Mouse (Mus musculus): ENCODE data around the gene Eif2ak4.

Gene Eif2ak4

DNA sequence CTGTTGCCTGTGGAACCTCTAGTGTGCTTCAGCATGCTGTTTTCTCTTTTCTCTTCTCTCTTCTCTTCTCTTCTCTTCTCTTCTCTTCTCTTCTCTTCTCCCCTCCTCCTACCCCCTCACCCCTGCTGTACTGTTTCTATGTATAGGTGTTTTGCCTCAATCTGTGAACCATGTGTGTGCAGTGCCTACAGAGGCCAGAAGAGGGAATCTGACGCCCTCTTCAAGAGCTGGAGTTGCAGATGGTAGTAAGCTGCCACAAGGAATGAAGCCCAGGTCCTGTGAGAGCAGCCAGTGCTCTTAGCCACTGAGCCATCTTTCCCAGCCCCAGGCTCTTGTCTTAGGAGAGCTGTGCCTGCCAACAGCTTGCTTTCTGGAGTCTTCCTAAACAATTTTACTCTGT is 78.2 kb downstream of the Eif2ak4 start:
- DNase-seq: no peak

DNA sequence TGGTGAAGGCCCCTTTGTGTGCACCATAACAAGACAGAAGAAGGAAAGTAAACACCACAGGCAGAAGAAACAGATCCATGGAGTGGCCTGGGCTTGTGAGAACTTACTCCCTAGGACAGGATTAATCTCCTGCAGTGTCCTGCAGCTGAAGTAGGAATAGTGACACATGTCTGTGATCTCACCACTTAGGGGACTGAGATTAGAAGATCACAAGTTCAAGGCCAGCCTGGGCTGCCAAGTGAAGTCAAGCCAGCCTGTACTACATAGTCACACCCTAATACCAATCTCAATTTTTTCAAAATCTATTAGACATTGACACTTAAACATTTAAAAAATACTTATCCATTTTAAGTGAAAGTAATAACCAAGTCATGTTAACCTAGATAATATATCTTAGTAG is 79.9 kb downstream of the Eif2ak4 start:
- no peak for DNase-seq

DNA sequence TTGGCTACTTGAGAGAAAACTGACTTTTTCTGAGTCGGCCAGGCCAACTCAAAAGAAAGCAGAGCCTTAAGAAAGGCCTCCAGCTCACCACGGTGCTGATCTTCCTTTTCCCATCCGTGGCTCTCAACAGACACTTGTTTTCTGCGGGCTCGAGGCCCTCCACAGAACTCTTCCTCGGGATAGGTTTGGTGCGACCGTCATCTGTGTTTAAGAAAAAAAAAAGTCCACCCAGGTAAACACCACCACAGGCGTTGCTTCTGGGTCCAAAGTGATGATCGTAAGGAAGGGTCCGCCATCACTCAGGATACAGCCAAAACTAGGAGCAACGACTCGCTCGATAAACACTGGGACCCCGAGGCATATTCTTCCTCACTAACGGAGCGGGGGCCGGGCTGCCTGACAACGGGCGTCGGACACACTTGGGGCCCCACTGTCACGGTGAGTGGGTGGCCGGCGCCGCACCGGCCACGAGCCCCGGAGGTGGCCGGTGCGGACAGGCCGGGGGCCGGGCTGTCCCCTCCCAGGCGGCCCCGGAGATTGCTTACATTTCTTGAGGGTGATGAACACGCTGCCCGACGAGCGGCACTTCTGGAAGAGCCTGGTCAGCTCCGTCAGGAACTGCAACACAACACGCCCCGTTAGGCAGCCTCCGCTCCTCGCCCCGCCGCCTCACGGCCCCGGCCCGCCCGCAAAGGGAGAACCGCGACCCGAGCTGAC is 90.6 kb downstream of the Eif2ak4 start:
- no peak for DNase-seq

DNA sequence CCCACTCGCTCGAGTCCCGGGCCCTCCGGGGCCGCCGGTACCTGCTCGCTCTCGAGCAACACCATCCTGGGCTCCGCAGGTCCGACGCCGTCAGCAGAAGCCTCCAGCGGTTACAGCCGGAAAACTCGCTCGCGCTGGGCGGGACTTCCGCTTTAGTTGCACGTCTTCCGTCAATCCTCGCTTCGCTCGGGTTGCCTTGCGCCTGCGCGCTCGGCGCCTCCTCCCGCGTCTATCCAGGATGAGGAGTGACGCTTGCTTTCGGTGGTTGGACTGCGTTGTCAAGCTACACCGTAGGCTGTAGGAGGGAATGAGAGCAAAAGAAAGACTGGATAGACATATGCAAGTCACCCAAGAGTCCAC is 91.1 kb downstream of the Eif2ak4 start, which contains the start of gene Srp14:
Gene Srp14, minus strand, starts transcription at position 162 of the 360 bp plus-strand sequence.
- peak; percentile 93 for DNase-seq

DNA sequence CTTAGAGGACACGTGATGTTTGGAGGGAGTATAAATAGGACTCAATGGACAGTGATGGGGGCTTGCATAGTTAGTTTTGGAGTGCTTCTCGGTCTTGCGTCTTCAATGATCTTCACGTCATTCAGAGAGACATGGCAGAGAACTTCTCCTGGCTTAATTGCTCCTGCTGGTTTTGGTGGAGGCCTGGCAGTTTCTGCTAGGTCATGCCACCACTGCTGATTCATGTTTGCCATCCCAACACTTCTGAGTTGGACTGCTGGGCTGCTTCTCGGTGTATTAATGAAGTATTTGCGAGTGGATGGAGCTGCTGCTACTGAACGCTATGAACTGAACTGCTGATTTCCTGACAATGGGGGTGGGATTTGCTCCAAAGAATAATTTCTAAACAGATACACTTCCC is 92.5 kb downstream of the Eif2ak4 start:
- no peak for DNase-seq

DNA sequence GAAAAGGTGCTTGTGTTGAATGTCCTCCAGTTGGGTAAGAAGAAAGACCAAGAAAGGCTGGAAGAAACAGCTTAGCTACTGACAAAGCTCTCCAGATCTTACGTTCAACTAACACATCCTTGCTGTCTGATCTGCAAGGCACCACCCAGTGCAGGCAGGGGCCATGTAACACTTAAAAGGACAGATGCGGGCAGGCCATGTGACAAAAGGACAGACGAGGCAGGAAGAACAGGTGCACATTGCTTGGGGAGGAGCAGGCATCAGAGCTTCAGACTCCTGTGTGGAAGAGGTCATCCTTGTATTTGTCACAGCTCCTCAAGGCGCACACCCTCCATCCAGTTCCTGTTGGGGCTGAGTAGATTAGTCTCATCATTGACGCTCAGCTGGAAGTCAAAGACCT is 94.6 kb downstream of the Eif2ak4 start:
- no peak for DNase-seq

DNA sequence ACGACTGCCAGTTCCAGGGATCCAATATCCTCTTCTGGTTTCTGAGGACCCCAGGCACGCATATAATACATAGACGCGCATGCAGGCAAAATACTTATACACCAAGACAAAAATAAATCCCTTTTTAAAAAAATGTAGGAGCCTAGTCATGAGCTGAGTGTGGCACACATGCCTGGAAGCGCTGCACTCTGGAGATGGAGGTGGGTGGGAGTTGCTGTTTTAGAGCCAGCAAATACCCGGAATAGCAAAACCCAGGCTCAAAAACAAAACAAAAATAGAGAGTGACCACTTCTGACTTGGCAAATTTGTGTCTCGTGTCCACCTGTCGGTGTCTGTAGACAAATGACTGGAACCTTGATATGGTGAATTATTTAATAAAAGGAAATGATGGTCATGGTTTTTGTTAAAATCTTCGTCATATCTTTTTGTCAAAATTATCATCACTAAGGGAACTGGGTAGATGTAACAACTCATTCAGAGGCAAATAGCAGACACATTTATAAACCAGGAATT is 96.0 kb downstream of the Eif2ak4 start:
- no peak for DNase-seq

DNA sequence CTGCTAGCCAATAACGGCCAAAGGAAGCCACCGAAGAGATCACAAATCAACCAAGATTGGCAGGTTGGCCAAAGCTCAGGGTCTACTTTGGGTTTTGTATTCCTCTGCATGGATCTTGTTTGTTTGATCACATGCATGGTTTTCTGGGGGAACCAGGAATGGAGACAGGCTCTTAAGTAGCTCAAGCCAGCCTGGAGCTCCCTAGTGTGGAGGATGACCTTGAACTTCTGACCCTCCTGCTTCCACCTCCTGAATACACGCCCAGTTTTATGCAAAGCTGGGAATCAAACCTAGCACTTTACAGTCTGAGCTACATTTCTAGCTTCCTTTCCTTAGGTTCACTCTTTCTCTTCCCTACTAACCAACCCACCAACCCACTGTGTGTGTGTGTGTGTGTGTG is 97.0 kb downstream of the Eif2ak4 start:
- no peak for DNase-seq

DNA sequence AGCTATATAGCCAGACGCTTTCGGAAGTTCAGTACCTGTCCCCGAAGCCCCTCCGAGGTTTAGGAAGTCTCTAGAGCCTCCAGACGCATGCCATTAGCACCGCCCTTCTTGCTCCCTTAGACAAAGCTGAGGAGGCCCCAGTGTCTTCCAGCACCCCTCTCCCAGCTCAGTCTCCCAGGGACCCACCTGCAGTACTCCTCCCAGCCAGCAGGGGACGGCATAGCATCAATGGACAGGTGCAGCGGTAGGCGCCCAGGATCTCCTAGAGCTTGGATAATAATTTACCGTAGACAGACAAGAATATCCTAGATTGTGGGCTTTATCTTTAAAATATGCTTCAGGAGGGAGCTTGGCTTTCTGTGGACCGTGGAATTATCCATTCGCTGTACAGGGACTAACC is 98.5 kb downstream of the Eif2ak4 start:
- peak; percentile 81 for DNase-seq

DNA sequence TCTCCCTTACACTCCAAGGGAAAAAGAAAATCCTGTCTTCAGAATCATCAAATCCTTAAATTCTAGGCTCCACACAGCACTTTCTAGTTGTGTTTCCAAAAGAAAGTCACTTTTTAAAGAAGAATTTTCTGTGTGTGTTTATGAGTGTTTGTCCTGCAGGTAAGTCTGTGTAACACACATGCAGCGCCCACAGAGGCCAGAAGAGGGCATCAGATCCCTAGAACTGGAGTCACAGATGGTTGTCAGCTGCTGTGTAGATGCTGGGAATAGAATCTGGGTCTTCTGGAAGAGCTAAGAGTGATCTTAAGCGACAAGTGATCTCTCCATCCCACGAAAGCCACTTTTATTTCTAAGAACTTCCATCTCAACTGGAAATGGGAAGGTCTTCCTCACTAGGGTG is 99.4 kb downstream of the Eif2ak4 start:
- DNase-seq: no peak

DNA sequence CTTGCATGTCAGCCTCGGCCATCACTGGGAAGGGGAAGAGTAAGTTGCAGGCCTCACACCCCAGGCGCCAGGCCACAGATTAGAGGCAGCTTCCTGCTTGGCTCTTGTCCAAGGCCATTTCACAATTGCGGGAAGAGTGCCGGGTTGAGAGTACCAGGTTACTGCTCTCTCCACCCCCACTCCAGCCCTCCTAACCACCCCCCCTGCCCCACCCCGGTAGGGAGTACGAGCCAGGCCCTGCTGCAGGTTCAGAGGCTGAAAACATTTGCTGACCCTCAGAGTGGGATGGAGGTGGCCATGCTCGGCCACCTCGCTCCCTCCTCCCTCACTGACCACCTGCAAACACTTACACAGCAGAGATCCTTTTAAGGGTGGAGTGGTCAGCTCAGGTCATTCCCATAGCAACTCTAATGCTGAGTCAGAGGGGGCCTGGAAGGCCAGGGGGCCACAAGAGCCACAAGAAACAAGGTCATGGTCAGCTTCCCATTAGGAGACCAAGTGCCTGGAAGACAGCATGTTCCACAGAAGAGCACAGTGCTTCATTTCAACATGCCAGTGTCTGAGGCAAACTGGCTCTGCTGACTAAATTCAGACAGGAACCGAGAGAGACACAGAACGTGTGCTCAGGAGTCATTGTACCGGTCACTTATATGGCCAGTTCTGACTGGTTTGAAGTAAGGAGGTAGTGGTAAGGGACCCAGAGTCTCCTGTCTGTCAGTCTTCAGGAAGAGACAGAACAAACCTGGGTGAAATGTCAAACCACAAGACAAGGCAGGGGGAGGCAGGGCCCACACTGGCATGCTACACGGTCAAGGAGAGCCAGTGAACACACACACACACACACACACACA is 102.0 kb downstream of the Eif2ak4 start:
- DNase-seq: peak; percentile 43

DNA sequence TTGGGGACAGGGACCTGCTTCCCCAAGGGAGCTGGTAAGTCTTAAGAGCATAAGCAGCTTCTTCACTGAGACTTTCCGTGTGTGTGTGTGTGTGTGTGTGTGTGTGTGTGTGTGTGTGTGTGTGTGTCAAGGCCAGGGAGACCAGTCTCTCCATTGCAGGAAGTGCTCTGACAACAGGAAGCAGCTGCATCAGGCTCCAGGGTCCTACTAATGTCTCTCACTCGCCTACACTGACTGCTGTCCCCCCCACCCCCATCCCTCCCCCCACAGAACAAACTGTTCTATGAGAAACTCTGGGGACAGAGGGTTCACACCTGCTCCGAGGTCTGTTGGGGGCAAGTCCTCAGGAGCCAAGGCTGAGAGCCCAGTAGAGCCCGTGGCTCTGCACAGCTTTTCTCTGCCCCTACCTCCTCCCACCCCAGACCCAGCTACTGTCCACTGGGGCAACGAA is 102.9 kb downstream of the Eif2ak4 start:
- DNase-seq: peak; percentile 33

DNA sequence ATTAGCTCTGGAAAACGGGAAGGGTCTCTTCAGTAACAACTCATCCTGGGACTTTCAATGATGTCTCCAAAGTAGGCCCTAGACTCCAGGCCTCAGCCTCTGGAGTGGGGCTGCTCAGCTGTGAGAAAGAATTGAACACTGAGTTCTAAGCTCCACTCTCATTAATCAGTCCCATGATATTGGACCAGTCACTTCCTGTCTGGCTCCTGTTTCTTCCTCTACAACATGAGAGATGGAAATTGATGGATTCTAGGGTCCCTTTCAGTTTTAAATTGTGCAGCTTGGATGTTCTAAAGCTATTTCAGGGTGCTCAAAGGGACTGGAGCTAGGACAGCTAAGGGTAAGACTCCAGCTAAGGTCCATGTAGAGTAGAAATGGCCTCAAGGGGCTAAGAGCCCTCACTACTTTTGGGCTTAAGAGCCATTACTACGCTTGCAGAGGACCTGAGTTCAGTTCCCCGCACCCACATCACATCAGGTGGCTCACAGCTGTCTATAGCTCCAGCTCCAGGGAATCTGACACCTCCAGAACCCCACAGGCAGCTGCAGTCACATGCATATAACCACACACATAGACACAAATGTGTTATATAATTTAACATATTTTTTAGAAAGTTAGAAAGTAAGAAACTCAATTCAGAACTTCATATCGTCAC is 103.5 kb downstream of the Eif2ak4 start:
- no peak for DNase-seq

DNA sequence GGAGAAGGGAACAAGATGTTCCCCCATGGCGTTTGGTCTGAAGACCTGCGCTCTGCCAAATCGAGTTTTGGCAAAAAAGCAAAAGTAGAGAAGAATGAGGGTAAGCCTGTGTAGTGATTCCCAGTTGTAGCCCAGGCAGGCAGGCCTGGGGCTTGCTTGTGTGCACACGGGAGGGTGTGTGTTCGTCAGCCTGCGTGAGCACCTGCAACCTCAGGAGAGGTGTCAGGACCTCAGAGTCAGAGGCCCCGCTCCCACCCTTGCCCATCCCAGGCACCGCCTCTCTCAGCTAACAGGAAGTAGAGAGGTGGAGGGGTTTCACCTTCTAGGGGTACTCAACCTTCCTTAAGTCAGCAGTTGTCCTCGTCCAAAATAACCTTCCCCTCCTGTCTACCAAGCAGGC is 106.6 kb downstream of the Eif2ak4 start:
- no peak for DNase-seq

DNA sequence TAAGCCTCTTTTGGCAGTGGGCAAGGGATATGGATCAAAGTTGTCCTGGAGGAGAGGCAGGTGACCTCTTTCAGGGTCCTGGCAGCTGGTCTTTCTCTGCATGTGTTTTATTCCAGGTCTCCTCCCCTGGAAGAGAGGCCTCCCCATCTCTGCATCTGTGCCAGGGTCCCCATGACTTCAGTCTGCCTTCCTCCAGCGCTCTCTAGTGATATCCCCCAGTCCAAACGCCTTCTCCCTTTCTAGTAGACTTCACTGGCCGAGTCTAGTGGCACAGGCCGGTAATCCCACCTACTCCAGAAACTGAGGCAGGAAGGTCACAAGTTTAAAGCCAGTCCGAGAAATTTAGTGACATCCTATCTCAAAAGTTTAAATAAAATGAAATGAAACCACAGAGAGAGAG is 109.5 kb downstream of the Eif2ak4 start:
- no peak for DNase-seq

DNA sequence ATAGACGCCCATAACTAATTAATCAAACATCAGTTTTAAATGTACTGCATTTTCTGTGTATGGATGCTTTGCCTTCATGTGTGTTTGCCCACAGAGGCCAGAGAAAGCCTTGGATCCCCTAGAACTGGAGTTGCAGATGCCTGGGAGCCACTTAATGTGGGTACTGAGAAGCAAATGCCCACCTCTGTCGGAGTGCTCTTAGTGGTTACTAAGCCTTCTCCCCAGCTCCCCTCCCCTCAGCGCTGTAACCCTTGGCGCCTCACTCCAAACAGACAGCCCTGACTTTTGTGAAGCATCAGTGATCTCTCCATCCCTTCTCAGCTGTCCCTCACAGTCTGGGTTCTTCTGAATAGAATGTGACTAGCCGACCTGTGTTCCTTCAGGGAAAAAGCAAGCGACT is 110.1 kb downstream of the Eif2ak4 start:
- DNase-seq: no peak

DNA sequence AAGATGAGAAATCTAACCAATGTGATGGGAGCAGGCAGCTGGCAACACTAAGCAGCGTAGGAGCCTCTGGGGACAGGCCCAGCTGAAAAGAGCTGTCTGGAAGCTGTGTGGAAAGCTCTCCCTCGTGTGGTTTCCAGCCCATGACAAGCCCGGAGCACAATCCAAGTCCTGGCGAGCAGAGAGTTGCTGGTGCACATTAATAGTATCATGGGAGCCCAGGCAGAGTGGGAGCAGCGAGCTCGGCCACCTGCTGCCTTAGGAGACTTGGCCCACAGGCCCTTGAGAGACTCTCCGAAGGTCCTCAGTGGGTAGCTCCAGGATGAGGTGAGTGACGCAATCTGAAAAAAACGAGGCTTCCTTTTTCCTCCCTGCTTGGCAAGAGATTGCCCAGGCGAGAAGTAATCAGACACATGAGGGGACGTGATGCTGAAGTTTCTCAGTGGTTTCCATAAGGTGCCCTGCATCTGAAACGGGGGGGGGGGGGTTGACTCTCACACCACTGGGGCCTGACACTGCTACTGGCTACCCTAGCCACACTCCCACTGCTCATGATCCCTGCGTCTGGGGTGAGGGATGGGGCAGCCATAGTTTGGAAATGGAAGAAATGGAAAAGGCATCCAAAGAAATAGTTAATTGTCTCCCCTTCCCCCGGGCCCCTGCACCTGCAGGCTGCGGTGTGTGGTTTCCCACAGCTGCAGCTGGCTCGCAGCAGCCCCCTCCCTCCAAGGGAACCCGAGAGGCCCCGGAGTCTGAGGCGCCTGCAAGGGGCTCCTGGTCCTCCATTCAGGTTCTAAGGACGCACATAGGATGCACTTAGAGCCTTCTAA is 110.9 kb downstream of the Eif2ak4 start:
- no peak for DNase-seq

DNA sequence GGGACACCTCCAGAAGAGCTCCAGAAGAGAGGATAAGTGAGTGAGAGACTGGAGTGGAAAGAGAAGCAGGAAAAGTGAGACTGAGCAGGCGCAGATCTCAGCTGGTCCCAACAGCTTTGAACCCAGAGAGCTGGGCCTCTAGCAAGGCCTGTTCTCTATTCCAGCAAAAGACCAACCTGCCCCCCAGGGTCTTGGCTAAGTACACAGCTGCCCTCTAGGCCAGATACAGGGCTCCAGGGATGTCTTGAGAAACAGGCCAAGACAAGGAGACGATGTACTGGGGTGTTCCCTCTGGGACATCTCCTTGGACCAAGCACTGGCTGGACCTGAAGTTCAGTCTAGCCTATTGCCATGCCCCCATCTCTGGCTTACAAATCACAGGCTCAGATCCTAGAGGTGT is 111.8 kb downstream of the Eif2ak4 start:
- no peak for DNase-seq

DNA sequence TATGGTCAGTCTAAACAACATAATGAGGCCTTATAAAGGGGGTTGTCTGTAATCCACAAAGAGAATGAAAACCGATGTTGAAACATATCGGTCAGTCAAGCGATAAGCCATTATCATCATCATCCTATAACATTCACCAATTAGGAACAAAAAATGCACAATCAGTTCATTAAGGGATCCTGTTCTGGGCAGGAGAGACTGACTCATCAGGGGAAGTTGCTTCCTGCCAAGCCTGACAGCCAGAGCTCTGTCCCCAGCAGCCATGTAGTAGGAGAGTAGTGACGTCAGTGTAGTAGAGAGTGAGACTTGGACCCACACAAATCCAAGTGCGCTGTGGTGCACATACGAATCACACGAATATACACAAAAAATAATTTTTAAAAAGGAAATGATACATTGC is 118.7 kb downstream of the Eif2ak4 start:
- DNase-seq: no peak

DNA sequence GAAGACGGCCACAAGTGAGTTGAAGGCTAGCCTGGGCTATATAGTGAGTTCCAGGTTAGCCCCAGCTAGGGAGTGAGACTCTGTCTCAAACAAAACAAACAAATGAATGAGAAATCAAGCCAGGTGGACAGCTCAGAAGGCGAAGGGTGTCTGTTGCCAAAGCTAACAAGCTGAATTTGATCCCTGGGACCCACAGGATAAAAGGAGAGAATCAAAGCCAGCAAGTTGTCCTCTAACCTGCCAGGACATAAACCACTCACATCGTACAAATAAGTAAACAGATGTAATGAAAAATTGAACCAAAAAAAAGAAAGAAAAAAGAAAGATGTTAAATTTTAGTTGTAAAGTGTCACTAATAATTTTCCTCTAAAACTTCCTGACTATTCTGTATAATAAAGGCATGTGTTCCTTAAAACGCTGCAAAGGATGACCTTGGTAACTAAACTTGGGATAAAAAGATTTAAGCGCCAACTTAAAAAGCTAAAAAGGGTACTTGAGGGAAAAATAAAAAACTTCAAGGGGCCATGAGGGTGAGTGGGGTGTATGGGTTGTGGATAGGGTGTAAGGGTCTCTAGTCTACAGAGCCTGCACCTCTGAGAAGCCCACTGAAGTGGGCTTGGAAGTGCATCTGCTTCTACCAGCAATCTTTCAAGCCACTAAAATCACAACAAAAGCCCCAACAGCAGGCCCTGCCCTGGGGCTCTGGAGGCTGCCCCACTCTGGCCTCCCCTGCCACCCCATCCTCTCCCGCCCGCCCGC is 121.4 kb downstream of the Eif2ak4 start:
- no peak for DNase-seq

DNA sequence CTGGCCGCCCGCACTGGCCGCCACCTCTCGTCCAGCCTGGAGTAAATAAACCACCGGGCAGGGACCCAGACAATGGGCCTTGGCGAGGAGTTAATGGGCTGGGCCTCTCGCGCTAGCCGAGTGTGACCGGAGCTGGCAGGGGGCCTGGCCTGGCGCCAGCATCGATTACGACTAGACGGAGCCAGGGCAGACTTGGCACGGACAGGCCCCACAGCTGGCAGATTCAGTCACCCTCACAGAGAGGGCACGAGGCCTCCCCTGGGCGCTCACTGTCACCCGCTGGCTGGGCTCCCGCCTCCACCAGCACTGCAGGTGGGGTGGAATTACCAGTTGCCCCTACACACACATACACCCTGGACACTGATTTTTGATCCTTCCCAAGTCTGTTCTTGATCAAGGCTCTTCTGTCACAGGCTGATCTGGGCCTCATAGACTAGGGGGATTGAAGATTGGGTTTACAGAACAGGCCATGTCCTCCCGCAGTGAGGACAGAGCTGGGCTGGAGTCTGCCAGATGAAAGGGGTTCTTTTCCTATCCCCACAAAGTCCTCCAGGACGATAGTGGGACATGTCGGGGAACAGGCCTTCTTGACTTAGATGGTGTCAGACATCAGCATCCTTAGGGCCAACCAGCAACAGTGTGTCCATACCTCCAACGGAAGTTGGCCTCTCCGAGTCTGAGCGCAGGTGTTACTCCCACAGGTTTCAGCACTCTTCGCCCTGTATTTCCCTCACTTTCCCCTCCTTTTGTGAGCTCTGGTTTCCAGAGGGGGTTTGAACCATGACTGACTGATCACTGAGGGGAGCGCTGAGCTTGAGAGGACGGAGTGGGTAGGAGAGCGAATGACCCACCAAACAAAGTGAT is 122.3 kb downstream of the Eif2ak4 start:
- DNase-seq: peak; percentile 84
